Mouse (Mus musculus) embryonic facial prominence, embryonic 11.5 days (tissue): ENCODE measurements around the gene Actn3. TPM values are rescaled to one million over a fixed set of nuclear protein-coding genes. Genes with fewer than 3 reads are reported as not detected.

Experiments used
- ATAC-seq: fragments of 200-750 bp; cut with Nextera tagmentation; replicated peaks from 2 replicates; pipeline ENCODE4 v1.8.0; 2017; ENCODE audit warnings: low read depth; ENCODE audit not compliant: insufficient number of reproducible peaks, low FRiP score, low TSS enrichment
- DNase-seq: peaks from one replicate; pipeline ENCODE4 v3.0.0-alpha.2; 2015; ENCODE audit warnings: low spot score
- H3K27ac ChIP-seq: fragments of 300-500 bp; sonication (generic); replicated peaks from 2 replicates; pipeline ENCODE4 v1.5.1; 2014; ENCODE audit warnings: mild to moderate bottlenecking, low read depth, low read length, control low read depth
- H3K27me3 ChIP-seq: fragments of 300-500 bp; sonication (generic); 2 replicates; pipeline ENCODE4 v1.6.1; 2014; ENCODE audit warnings: mild to moderate bottlenecking, low read length, moderate library complexity, mixed read lengths; ENCODE audit not compliant: control insufficient read depth, insufficient read depth
- H3K36me3 ChIP-seq: fragments of 300-500 bp; sonication (generic); replicated peaks from 2 replicates; pipeline ENCODE4 v1.6.1; 2014; ENCODE audit warnings: low read depth, mild to moderate bottlenecking, low read length, moderate library complexity, mixed read lengths; ENCODE audit not compliant: control insufficient read depth, insufficient read depth
- H3K4me1 ChIP-seq: fragments of 300-500 bp; sonication (generic); 2 replicates; pipeline ENCODE4 v1.6.1; 2014; ENCODE audit warnings: low read length, mixed read lengths; ENCODE audit not compliant: control insufficient read depth, insufficient read depth
- H3K4me2 ChIP-seq: fragments of 300-500 bp; sonication (generic); 2 replicates; pipeline ENCODE4 v1.6.1; 2014; ENCODE audit warnings: low read depth, mild to moderate bottlenecking, control low read depth, low read length, moderate library complexity
- H3K4me3 ChIP-seq: fragments of 300-500 bp; sonication (generic); 2 replicates; pipeline ENCODE4 v1.5.1; 2014; ENCODE audit warnings: low read depth, low read length, control low read depth
- H3K9ac ChIP-seq: fragments of 300-500 bp; sonication (generic); replicated peaks from 2 replicates; pipeline ENCODE4 v1.6.1; 2014; ENCODE audit warnings: mild to moderate bottlenecking, control low read depth, low read length
- H3K9me3 ChIP-seq: fragments of 300-500 bp; sonication (generic); replicated peaks from 2 replicates; pipeline ENCODE4 v1.6.1; 2016; ENCODE audit warnings: mild to moderate bottlenecking, low read length, inconsistent platforms, mixed read lengths; ENCODE audit not compliant: control insufficient read depth
- WGBS: fragments of 180-500 bp; shearing (Covaris S2); extraction: QIAGEN DNeasy Blood & Tissue Kit; methylation state at CpG from one replicate; pipeline ENCODE4 v1.1.7; 2014; 5-methylcytosine and 5-hydroxymethylcytosine counted together
- polyA plus RNA-seq: library from polyadenylated mRNA; unstranded; fragments of >200 nt; fragmentation: Nextera tagmentation; extraction: Ambion mirVana; gene quantifications from 2 replicates; pipeline ENCODE4 v1.2.1, GENCODE M21; 2014

Actn3 gene
- polyA plus RNA-seq, 1 experiment from 2014 or later = 5.6 TPM

DNA sequence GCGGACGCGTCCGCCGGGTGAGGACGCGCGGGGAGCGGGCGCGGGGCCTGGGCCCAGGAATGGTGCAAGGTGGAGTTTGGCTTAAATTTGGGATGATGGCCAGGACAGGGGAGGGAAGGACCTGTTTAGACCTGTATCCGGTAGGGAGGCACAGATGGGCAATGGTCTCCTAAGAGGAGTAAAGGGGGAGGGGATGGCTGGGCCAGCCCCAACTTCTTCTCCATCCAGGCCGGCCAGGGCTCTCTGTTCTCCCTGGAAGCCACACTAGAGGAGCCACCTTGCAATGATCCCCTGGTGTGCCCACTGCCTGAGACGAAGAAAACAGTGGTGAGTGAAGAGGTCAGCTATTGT, 22.3 kb downstream of the Actn3 start:
- Histone ChIP-seq H3K27me3 (no peaks in the 10 kb centered on the region), H3K4me3 (peak overlapping the region; percentile 53), H3K27ac (no peak overlapping the region), H3K4me1 (no peaks in the 10 kb centered on the region), H3K4me2 (peak overlapping the region; percentile 89), H3K36me3 (no peaks in the 10 kb centered on the region), H3K9ac (peak overlapping the region; percentile 59), H3K9me3 (no peaks in the 10 kb centered on the region)
- WGBS = 3% methylated on average over 14 of the region's 14 CpGs
- ATAC-seq (peak; percentile 55; the same call in 1 of the 2 replicates), DNase-seq (no peak)

DNA sequence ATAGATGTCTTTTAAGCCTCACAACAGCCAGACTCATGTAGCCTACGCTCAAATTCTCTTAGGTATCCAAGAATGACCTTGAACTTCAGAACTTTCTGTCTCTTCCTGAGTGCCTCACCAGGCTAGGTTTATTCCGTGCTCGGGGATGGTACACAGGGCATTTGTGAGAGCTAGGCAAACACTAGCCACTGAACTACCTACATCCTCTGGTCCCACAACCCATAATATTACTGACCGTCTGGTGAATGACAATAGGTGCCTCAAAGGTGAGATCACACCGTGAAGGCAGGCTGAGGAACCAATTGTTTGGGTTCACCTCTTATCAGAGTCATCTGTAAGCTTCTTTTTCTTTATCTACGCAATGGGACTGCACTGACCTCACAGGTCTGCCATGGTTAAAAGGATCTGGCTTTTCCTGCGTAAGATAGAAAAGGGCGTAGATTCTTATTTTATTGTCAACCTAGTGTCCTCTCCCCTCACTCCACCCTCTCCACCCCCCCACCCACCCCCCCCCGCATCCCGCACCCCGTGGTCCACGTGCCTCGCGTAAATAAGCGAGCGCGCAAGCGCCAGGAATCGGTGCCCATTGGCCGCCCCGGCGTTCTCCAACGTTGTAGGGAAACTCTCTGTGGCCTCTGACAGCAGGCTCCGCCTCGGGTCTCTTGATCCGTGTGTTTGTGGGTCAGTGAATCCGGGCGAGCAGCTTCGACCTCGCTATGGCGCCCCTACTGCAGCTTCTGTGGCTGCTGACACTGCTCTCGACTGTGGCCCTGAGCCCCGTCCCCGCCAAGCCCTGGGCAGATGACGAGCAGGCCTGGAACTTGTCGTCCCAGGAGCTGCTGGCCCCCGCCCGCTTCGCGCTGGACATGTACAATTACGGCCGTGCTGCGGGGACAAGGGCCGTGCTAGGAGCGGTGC, 22.9 kb downstream of the Actn3 start, which contains the start of gene Ctsf:
TSS of gene Ctsf (plus strand) at position 579 of the 918 bp plus-strand sequence.
- Histone ChIP-seq H3K9ac (peak within 1 kb of the TSS; percentile 59), H3K4me3 (peak within 1 kb of the TSS; percentile 53), H3K4me2 (peak within 1 kb of the TSS; percentile 89), H3K9me3 (no peaks in the 10 kb centered on the region), H3K4me1 (no peaks in the 10 kb centered on the region), H3K27me3 (no peaks in the 10 kb centered on the region), H3K36me3 (no peaks in the 10 kb centered on the region), H3K27ac (no peak within 1 kb of the TSS)
- ATAC-seq = peak; percentile 82
- DNase-seq = peak; percentile 86
- 4% methylated on average over 45 of the region's 45 CpGs for WGBS

DNA sequence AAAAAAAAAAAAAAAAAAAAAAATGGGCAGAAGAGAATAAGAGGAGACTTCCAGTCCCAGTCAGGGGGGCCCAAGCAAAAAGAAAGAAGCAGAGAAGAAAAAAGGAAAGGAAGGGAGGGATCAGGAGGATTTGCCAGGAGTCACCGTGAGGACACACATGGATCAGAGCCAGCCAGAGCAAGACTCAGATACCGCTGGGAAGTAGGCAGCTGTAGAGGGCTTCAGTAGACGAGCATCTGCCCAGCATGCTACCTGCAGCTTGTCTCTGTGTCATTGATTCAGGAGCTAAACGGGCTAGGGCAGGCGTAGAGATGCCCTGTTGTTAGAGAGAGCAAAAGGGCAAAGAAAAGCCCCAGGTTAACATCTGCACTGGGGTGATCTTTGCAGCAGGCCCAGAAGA, 27.4 kb downstream of the Actn3 start:
- Histone ChIP-seq H3K27me3 (no peaks in the 10 kb centered on the region; the same call in 1 of the 2 replicates), H3K4me3 (no peak overlapping the region), H3K36me3 (no peaks in the 10 kb centered on the region), H3K9ac (no peak overlapping the region), H3K4me2 (no peak overlapping the region), H3K9me3 (no peaks in the 10 kb centered on the region), H3K27ac (no peak overlapping the region), H3K4me1 (no peaks in the 10 kb centered on the region)
- 49% methylated on average over 5 of the region's 5 CpGs for WGBS
- no peak for ATAC-seq
- DNase-seq = no peak

DNA sequence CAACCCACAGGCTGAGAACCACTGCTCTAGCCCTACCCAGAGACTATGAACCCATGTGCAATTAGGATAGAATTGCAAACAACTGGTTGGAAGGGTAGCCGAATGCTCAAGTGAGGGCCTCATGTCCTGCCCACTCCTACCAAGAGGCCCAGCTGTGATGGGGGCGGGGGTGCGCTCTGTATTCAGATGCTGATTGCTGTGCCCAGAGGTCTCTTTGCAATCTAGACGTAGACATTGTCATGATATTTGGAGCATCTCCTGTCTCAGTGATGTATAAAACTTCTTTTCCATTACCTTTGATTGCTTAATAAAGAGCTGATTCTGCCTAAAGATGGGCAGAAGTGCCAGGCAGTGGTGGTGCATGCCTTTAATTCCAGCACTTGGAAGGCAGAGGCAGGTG, 27.9 kb downstream of the Actn3 start:
- WGBS = 50% methylated on average over 4 of the region's 4 CpGs
- no peaks in the 10 kb centered on the region for H3K4me1 ChIP-seq
- no peaks in the 10 kb centered on the region; the same call in 1 of the 2 replicates for H3K27me3 ChIP-seq

DNA sequence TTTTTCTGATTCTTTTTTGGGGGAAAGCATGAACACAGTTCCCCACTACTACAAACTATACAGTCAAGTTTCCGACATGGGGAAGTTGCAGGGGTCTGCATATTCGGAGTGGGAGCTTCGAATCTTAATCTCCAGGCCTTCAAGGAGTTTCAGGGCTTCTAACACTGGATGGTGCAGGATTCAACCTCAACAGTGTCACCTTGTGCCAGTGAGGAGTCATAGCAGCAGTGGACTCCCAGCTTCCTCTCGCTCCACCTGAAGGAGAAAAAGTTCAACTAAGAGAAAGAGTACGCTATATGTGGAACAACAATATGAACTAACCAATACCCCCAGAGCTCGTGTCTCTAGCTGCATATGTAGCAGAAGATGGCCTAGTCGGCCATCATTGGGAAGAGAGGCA, 30.2 kb downstream of the Actn3 start:
- ATAC-seq = no peak
- Histone ChIP-seq H3K36me3 (no peaks in the 10 kb centered on the region), H3K9ac (no peak overlapping the region), H3K4me3 (no peak overlapping the region), H3K9me3 (no peaks in the 10 kb centered on the region), H3K27me3 (no peaks in the 10 kb centered on the region; the same call in 1 of the 2 replicates), H3K4me2 (no peak overlapping the region), H3K4me1 (no peaks in the 10 kb centered on the region), H3K27ac (no peak overlapping the region)
- peak; percentile 23 for DNase-seq
- WGBS = 40% methylated on average over 7 of the region's 7 CpGs

More for the DNA sequence above, 27.9 kb downstream of the Actn3 start:
- no peak overlapping the region for H3K4me3 ChIP-seq
- no peak overlapping the region for H3K4me2 ChIP-seq
- no peaks in the 10 kb centered on the region for H3K9me3 ChIP-seq
- H3K36me3 ChIP-seq = no peaks in the 10 kb centered on the region
- no peak for ATAC-seq
- DNase-seq = no peak
- H3K9ac ChIP-seq = no peak overlapping the region
- no peak overlapping the region for H3K27ac ChIP-seq

- H3K36me3 ChIP-seq = no peaks in the 10 kb centered on the region
- H3K9ac ChIP-seq = no peak overlapping the region
- H3K4me2 ChIP-seq = no peak overlapping the region
- WGBS = 67% methylated on average over 2 of the region's 2 CpGs
- ATAC-seq = no peak
- H3K27ac ChIP-seq = no peak overlapping the region
- H3K9me3 ChIP-seq = no peaks in the 10 kb centered on the region
- H3K4me1 ChIP-seq = no peaks in the 10 kb centered on the region
- H3K4me3 ChIP-seq = no peak overlapping the region
- no peak for DNase-seq
- no peaks in the 10 kb centered on the region; the same call in 1 of the 2 replicates for H3K27me3 ChIP-seq
Observed at GRCm38 (mm10) chr19:4845846-4846245, 31.9 kb downstream of the Actn3 start.

GRCm38 (mm10) chr19:4842611-4843010, 35.1 kb downstream of the Actn3 start:
- ATAC-seq (no peak), DNase-seq (no peak)
- no peak overlapping the region for H3K27ac ChIP-seq
- no peak overlapping the region for H3K4me3 ChIP-seq
- no peaks in the 10 kb centered on the region for H3K36me3 ChIP-seq
- peaks cover 3% of the 10 kb centered on the region for H3K27me3 ChIP-seq
- no peaks in the 10 kb centered on the region for H3K4me1 ChIP-seq
- 72% methylated on average over 2 of the region's 2 CpGs for WGBS
- H3K4me2 ChIP-seq = no peak overlapping the region
- no peaks in the 10 kb centered on the region for H3K9me3 ChIP-seq
- no peak overlapping the region for H3K9ac ChIP-seq

DNA sequence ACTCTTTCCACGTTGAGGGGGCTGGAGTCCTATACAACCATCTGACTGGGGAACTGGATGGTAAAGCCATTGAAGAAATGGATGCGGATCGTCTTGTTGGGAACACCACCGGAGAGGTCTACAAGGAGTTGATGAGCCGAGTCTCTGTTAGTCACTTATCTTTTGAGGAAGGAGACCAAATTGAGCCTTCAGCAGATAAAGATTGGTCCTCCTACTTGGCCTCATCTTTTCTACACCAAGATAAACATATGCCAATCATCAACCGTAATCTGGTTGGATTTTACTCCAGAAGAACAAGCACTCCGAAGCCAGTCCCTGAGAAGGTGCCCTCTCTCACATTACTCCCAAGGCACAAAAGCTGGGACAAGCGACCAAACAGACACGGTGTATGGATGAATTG, 36.9 kb downstream of the Actn3 start:
- H3K9ac ChIP-seq = no peak overlapping the region
- H3K4me2 ChIP-seq = no peak overlapping the region
- no peaks in the 10 kb centered on the region for H3K9me3 ChIP-seq
- H3K27me3 ChIP-seq = peaks cover 3% of the 10 kb centered on the region
- no peak overlapping the region for H3K4me3 ChIP-seq
- 84% methylated on average over 9 of the region's 9 CpGs for WGBS
- DNase-seq (no peak), ATAC-seq (no peak)
- no peaks in the 10 kb centered on the region for H3K36me3 ChIP-seq
- no peaks in the 10 kb centered on the region for H3K4me1 ChIP-seq
- no peak overlapping the region for H3K27ac ChIP-seq
